Mouse (Mus musculus) frontal cortex, adult (tissue): ENCODE results near the gene Smim24.

Experiments used
- ATAC-seq: cut with Nextera tagmentation; 2 replicates; pipeline ENCODE4 v1.9.2; 2017; ENCODE audit warnings: mild to moderate bottlenecking, moderate library complexity, mixed read lengths; ENCODE audit not compliant: low TSS enrichment

Gene Smim24

DNA sequence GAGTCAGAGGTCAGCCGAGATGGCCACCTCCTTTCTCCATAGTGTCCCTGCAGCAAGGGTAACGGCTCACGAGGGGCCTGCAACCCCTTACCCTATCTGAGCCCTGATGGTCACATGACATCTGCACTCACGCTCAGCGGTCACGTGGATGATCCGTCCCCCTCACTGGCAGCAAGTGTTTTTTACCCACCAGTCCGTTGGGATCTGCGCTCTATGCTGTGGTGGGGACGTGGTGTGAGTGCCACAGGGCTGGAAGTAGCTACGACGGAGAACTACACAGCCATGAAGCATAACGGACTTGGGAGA, 15.5 kb downstream of the Smim24 start:
- no peak for ATAC-seq

- no peak for ATAC-seq
These were observed 16.0 kb downstream of the Smim24 start for GRCm38 (mm10) chr10:81408871-81409291.

GRCm38 (mm10) chr10:81409330-81409729, 16.5 kb downstream of the Smim24 start:
- no peak for ATAC-seq

GRCm38 (mm10) chr10:81410350-81410749, 17.5 kb downstream of the Smim24 start:
- ATAC-seq, result no peak

- ATAC-seq, result no peak
These were observed 18.1 kb downstream of the Smim24 start for GRCm38 (mm10) chr10:81410981-81411380.

DNA sequence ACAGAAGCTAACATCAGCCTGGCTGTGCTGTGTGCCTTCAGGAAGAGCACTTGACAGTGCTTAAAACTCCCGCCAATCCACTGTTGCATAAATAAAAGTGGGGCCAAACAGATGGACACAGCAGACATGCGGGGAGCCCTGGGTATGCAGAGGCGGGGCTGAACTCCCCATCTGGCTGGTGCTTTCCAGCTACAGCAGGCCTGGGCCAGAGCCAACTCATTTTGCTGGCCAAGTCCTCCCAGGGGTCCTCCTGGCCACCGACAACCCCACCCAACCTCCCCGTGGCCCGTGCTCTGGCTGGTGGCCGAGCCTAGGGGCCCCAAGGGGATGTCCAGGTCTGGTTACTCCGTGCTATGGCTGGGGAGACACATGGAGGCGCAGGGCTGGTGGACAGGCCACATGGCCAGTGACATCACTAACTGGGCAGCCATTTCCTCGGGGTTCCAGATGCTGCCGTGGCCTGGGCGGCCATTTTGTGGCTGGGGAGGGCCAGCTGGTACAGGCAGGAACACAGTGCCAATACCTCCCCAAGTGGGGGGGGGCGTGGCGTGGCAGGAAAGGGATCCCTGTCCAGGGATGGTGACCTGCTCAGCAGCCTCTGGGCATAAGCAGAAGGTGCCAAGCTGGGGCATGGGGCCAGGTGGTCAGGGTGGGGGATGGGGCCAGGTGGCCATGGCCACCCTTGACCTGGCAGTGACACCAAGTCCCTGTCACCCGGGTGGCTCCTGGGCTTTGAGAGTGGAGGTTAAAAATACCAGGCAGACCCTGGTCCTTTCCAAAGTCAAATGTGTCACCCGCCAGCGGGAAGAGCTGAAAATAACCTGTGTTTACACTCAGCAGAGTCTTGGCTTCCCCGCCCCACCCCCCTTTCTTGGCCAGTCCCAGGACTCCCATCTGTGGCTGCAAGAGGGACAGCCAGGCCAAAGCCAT, 18.9 kb downstream of the Smim24 start:
- ATAC-seq, result peak; percentile 18; the same call in 1 of the 2 replicates

DNA sequence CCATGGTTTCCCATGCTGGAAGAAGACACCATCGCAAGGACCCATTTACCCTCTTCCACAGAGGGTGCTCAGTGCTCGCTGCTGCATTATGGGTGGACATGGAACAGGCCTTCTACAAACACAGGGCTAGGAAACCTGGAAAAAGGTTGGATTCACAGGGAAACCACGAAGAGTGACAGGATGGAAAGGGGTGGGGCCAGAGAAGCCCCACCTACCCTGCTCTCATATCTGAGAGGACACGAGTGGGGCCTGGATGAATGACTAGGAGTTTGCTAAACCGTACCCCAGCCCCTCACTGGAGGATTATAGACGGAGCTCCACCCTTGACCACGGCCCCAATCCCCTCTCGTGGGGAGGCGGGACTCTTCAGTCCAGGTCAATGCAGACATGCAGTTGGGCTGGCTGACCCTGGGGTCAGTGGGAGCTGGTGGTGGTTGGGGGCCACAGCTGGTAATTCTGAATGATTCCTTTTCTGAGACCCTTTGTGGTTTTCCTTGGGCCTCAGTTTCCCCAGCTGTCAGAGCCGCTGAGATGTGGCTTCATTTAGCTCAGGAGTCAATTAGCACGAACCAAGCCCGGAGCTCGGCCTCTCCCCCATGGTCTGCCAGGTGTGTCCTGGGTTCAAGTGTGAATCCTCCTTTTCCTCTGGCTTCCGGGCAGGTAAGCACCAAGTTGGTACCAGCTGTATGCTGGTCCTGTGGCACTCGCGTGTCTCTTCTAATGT, 19.9 kb downstream of the Smim24 start:
- ATAC-seq, result no peak

DNA sequence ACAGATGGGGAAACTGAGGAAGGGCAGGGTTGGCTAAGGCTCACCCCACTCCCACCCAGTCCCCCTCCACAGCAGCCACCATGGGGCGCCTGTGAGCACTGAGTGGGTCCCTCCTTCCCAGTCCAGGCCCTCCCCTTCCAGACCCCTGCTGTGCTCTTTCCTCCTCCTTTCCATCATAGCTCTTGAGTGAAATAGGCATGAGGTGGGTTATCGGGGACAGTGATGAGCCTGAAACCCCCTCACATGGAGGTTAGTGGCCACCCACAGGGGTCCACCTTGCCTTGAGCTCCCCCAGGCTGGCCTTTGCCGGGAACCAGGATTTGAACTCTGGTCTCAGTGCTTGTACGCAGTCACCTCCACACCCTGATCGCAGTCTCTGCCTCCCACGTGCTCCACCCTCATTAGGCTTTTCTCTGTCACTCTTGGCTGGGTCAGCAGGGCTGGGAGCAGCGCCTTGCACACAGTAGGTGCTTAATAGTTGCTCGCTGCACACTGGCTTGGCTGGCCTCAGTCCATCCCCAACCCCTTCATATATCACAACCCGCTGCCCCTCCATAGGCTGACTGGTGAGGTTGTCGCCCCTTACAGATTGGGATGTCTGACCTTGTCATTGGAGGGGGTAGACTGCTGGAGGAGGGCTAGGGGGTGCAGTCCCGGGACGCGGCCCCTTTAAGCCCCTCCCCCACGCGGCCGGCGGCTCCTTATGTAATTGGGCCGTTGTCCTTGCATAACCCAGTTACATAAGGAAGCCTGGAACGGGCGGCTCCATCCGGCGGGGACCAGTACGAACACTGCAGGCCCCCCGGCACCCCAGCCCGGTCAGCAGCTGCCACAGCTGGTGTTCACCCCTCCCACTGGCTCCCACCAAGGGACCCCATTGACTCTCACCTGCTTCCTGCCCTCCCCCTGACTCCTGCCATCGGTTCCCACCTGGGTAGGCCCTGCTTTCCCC, 20.7 kb downstream of the Smim24 start:
- ATAC-seq, result 0 out of 2 replicates have a peak, but pooled peaks have one; percentile 10

DNA sequence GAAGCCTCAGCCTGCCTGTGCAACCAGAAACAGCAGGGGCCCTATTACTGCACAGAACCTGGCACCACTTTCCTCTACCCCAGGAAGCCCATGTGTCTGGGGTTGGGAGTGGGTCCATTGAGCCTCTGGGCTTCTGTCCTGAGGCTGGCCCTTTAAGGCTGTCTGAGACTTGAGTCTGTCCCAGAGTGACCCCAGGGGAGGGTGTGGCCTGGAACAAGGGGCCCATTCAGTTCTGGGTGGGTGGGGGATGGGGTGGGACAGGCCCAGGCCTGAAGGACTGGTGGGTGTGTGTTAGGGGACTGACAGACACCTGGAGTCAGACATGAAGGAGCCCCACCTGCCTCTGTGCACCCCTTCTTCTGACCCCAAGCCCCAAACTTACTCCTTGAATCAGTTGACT, 21.8 kb downstream of the Smim24 start:
- ATAC-seq, result no peak

- ATAC-seq, result no peak
These were observed 22.3 kb downstream of the Smim24 start for GRCm38 (mm10) chr10:81415146-81415545.

- no peak for ATAC-seq
These were observed 22.9 kb downstream of the Smim24 start for GRCm38 (mm10) chr10:81415549-81416310.

DNA sequence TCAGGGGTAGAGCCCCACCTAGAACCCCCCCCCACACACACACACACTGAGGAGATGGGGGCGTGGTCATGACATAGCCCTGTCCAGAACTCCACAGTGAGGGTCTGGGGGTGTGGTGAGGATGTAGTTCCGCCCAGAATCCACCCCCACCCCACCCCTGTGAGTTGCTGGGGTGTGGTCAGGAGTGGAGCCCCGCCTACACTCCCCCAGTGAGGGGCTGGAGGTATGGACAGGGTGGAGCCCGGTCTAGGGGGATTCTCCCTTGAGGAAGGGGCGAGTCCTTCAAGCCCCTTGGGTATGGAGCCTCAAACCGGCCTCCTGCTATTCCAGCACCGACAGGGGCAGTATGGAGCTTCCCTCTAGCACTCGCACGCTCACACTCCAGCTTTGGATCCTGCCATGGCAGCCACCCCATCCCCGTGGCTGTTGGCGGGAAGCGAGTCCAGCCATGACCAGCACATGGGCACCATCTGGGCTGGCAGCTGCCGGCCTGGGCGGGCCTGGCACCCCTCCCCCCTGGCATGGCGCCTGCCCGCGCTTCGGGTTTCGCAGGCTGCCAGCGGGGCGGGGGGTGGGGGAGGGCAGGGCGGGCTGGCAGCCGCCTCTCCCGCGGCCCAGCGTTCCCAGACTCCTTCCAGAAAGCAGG, 23.9 kb downstream of the Smim24 start:
- peak; percentile 45 for ATAC-seq

DNA sequence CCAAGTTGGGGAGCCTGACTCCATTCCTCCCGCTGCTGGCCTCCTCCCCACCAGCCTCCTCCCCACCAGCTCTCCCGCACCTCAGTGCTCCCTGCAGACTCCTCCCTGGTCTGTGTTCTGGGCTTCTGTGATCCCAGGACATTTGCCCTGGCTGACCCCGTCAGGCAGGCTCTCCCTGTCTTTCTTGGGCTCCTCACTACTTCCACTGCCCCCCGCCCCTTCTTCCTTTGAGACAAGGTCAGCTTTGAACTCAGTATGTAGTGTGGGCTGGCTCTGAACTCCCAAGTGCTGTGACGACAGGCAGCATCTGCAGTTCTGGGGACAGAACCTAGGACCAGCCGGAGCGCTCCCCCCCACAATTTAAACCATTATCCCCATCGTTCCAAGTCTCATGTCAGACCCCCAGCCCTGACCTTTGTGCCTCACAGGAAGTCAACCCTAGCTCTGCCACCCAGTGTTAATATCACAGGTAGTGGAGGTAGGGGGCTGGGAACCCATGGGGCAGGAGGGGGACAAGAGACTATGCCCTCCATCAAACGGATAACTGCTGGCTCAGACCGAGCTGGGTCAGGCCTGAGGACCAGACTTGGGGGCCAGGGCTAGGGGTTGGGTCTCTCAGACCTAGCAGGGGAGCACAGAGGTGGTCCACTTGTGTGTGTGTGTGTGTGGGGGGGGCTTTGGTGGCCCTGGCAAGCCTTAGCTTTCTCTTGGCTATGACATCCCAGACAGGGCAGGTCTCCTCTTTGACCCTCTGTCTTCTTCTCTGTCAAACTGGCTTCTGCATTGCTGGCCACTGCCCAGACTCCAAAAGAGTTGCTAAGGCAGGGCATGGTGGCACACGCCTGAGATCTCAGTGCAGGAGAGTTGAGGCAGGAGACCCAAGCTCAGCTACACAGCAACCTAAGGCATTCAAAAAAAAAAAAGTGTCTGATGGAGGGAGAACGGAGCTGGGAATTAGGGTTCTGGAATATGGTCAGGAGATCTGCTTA, 24.7 kb downstream of the Smim24 start:
- ATAC-seq, result peak; percentile 10; the same call in 1 of the 2 replicates

DNA sequence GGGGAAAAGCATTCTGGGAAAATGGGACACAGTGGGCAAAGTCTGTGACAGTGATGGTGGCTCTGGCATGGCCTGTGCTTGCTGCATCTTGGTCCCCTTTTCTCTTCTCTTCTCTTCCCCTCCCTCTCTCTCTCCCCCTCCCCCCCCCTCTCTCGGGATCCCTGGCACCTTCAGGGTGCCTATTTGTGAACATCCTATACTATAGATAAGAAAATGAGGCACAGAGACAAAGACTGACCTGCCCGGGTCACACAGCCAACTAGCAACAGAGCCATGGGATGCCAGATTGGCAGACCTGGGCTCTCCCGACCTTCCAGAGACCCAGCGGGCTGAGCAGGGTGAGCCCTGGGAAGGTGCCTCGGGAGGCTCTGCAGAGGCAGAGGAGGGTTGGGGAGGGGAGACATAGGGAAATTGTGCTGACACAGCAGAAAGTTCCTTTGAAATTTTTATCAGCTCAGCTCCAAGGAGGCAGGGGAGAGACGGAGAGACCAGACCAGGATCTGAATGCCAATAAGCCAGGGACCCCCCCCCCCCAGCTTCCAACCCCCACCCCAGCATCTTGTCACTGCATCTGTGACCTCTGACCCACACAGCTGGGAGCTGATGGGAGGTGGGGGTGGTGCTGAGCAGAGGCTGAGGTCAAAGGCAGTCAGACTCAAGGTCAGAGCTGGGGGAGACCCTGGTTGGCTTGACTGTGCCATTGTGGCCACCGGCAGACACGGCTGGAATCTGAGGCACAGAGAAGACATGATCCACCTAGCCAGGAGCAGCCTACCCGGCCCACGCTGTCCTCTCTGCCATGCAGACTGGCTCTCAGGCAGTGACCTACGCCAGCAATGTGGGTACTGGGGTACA, 25.6 kb downstream of the Smim24 start:
- no peak for ATAC-seq

GRCm38 (mm10) chr10:81419111-81419928, 26.5 kb downstream of the Smim24 start:
- no peak for ATAC-seq

DNA sequence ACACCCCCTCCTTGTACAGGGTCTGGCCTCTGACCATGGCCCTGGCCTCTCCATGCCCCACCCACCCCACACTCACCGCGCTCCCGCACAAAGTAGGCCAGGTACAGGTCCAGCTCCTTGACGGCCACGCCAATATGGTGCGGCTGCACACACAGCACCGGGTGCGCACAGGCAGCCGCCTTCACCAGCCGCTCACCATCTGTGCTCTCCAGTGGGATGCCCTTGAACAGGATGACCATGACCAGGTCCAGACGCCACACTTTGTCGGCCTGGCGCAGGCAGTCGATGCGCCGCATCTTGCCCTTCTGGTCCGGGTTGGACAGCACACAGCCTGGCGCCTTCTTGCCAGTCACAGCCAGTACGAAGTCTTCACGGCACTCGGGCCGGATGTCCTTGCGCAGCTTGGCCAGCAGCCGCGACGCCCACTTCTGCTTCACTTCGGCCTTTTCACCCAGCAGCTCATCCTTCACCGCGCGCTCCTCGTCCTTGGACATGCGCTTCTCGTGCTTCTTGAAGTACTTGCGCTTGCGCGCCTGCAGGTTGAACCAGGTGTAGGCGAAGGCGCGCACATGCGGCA, 27.4 kb downstream of the Smim24 start:
- no peak for ATAC-seq
